Mouse (Mus musculus) heart, embryonic 16.5 days (tissue): ENCODE measurements around the gene Pmis2. TPM values are rescaled to one million over a fixed set of nuclear protein-coding genes. Genes with fewer than 3 reads are reported as not detected.

ENCODE experiments used
- ATAC-seq: fragments of 200-750 bp; cut with Nextera tagmentation; replicated peaks from 2 replicates; pipeline ENCODE4 v1.8.0; 2017; ENCODE audit warnings: moderate number of reproducible peaks; ENCODE audit not compliant: insufficient read depth, low FRiP score; ENCODE audit errors: extremely low read depth
- H3K27ac ChIP-seq: fragments of 300-500 bp; sonication (generic); 2 replicates; pipeline ENCODE4 v1.5.1; 2014; ENCODE audit warnings: mild to moderate bottlenecking, low read length, control low read depth, moderate library complexity
- H3K27me3 ChIP-seq: fragments of 300-500 bp; sonication (generic); 2 replicates; pipeline ENCODE4 v1.6.1; 2014; ENCODE audit warnings: low read length, mixed read lengths; ENCODE audit not compliant: control insufficient read depth, insufficient read depth
- H3K36me3 ChIP-seq: fragments of 300-500 bp; sonication (generic); 2 replicates; pipeline ENCODE4 v1.6.1; 2014; ENCODE audit not compliant: control insufficient read depth, insufficient read depth
- H3K4me1 ChIP-seq: fragments of 300-500 bp; sonication (generic); 2 replicates; pipeline ENCODE4 v1.6.1; 2014; ENCODE audit warnings: low read length, mixed read lengths; ENCODE audit not compliant: control insufficient read depth, insufficient read depth
- H3K4me2 ChIP-seq: fragments of 300-500 bp; sonication (generic); 2 replicates; pipeline ENCODE4 v1.6.1; 2014; ENCODE audit warnings: low read depth, mild to moderate bottlenecking, control low read depth, low read length
- H3K4me3 ChIP-seq: fragments of 300-500 bp; sonication (generic); 2 replicates; pipeline ENCODE4 v1.5.1; 2014; ENCODE audit warnings: mild to moderate bottlenecking, control low read depth, low read length
- H3K9ac ChIP-seq: fragments of 300-500 bp; sonication (generic); 2 replicates; pipeline ENCODE4 v1.6.1; 2014; ENCODE audit warnings: low read length, control low read depth
- H3K9me3 ChIP-seq: fragments of 300-500 bp; sonication (generic); replicated peaks from 2 replicates; pipeline ENCODE4 v1.6.1; 2016; ENCODE audit warnings: low read length; ENCODE audit not compliant: control insufficient read depth
- WGBS: fragments of 180-500 bp; shearing (Covaris S2); extraction: QIAGEN DNeasy Blood & Tissue Kit; methylation state at CpG from one replicate; pipeline ENCODE4 v1.1.7; 2014; 5-methylcytosine and 5-hydroxymethylcytosine counted together
- polyA plus RNA-seq: library from polyadenylated mRNA; unstranded; fragments of >200 nt; fragmentation: Nextera tagmentation; extraction: Ambion mirVana; gene quantifications from 2 replicates; pipeline ENCODE4 v1.2.1, GENCODE M21; 2015

The Pmis2 gene
- polyA plus RNA-seq, 1 experiment from 2014 or later = not detected

DNA sequence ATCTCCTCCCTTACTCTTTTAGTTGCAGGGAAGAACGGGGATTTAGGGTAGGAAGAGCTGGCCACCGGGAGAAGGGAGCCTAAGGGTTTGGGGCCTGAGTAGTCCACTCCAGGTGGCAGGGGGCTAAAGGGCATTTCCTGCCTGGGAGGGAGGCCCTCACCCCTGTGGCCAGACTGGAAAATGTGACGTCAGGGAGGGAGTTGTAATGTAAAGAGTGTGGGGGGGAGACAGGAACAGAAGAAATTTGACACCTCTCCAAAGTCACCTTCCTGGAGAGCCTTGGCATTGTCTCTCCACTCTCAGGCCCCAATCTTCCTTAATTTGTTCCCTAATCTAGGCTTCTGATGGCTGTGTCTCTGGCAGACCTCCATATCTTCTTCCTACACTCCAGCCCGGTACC lies 32.3 kb downstream of the Pmis2 start:
- H3K27ac ChIP-seq = no peak overlapping the region
- ATAC-seq = no peak
- WGBS = 13% methylated on average over 4 of the region's 4 CpGs

DNA sequence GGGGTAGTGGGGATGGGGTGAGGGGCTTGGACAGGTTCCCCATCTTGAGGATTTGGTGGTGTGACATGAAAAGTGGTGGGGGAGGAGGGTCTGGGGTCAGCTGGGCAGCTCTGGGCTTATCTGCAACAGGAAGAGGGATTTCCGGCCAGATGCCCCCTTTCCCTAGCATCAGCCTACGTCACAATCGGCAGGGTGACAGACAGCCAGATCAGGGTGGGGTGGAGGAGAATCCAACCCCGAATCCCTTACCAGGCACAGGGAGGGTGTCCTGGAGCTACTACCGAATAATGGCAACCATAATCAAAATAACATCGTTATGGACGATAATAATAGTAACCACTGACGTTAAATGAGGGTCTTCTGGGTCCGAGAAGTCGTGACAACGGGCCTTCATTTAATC lies 35.0 kb downstream of the Pmis2 start:
- Histone ChIP-seq H3K27ac (no peak overlapping the region), H3K9ac (no peak overlapping the region), H3K9me3 (no peaks in the 10 kb centered on the region), H3K4me2 (no peak overlapping the region; the same call in 1 of the 2 replicates), H3K36me3 (peaks cover 12% of the 10 kb centered on the region), H3K4me3 (no peak overlapping the region), H3K27me3 (peaks cover 43% of the 10 kb centered on the region), H3K4me1 (peaks cover 6% of the 10 kb centered on the region; the same call in 1 of the 2 replicates)
- no peak for ATAC-seq
- 20% methylated on average over 11 of the region's 11 CpGs for WGBS

More for the DNA sequence above, 32.3 kb downstream of the Pmis2 start:
- Histone ChIP-seq H3K9me3 (no peaks in the 10 kb centered on the region), H3K36me3 (peaks cover 31% of the 10 kb centered on the region), H3K9ac (no peak overlapping the region), H3K4me3 (no peak overlapping the region), H3K4me2 (no peak overlapping the region), H3K27me3 (peaks cover 21% of the 10 kb centered on the region), H3K4me1 (peaks cover 6% of the 10 kb centered on the region; the same call in 1 of the 2 replicates)

DNA sequence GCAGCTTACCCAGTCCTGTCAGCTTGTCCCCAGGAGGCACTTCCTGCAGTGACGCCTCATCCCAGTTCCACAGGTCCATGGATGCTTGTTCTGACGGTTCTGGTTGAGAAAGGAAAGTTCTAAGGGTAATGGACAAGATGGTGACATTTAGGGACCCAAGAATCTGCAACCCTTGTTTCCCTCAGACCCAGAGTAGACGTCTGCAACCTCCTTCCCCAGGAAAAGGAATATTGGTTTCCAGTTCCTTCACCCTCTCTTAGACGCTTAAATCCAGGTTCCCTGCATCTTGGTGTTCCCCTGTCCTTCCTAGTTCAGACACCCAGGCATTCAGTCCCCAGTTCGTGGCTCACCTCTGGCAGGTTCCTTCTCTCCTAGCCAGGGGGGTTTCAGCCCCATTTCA lies 35.7 kb downstream of the Pmis2 start, which contains the start of gene Etv2:
Gene Etv2 (minus strand): TSS at position 101 of the 400 bp plus-strand sequence.
- H3K36me3 ChIP-seq = peaks cover 7% of the 10 kb centered on the region
- peak within 1 kb of the TSS; percentile 5; the same call in 1 of the 2 replicates for H3K4me2 ChIP-seq
- WGBS = 5% methylated on average over 5 of the region's 5 CpGs
- no peak within 1 kb of the TSS; the same call in 1 of the 2 replicates for H3K4me3 ChIP-seq
- H3K4me1 ChIP-seq = peaks cover 6% of the 10 kb centered on the region; the same call in 1 of the 2 replicates
- H3K9me3 ChIP-seq = no peaks in the 10 kb centered on the region
- peaks cover 45% of the 10 kb centered on the region for H3K27me3 ChIP-seq
- no peak for ATAC-seq
- no peak within 1 kb of the TSS for H3K27ac ChIP-seq
- H3K9ac ChIP-seq = no peak within 1 kb of the TSS

DNA sequence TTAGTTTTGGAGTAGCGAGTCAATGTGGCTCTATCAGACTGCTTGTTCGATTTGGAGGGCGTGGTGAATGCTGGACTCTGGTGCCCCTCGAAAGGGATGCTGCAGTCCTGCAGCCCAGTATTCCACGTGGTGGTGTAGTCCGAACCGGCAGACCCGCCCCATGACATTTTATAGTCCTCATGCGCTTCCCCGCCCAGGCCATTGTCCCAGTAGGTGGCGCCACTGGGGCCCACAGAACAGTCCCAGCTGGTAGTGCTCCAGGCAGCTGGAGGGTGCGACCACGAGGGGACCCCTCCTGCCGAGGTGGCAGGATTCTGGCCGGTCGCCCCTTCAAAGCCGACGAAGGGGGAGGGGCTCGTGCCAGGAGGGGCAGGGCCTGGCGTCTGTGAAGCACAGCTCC lies 36.8 kb downstream of the Pmis2 start:
- H3K27me3 ChIP-seq = peaks cover 47% of the 10 kb centered on the region
- ATAC-seq = peak; percentile 37; the same call in 1 of the 2 replicates

DNA sequence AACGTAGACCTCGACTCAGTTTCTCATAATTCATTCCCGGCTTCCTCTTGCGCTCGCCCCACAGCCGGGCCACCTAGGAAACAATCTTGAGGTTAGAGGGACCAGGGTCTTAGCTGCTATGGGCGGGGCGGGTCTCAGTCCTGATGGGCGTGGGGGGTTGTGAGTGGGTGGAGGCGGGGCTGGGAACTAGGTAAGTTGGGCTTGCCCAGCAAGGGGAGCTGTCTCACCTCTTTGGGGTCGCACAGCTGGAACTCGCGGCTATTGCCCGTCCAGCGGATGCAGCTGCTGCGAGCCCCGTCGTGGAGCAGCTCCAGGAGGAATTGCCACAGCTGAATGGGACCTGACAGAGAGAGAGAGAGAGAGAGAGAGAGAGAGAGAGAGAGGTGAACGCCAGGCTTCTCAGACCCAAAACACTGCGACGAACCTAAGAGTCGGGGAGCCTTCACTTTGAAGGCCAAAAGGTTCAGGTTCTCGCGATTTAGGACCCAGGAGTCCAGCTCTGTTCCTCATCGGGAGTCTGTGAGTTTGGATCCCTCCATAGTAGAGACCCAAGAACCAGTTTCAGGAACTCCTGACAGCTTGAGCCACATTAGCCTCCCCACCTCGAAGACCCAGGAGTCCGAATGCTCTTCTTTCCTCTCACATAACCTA lies 37.5 kb downstream of the Pmis2 start:
- 8% methylated on average over 27 of the region's 27 CpGs for WGBS
- Histone ChIP-seq H3K9ac (no peak overlapping the region), H3K9me3 (no peaks in the 10 kb centered on the region), H3K4me3 (peak overlapping the region; percentile 1; the same call in 1 of the 2 replicates), H3K4me2 (no peak overlapping the region), H3K27me3 (peaks cover 47% of the 10 kb centered on the region), H3K27ac (no peak overlapping the region), H3K36me3 (no peaks in the 10 kb centered on the region), H3K4me1 (no peaks in the 10 kb centered on the region; the same call in 1 of the 2 replicates)
- no peak for ATAC-seq

More for the DNA sequence above, 36.8 kb downstream of the Pmis2 start:
- no peak overlapping the region for H3K9ac ChIP-seq
- H3K4me1 ChIP-seq = peaks cover 5% of the 10 kb centered on the region; the same call in 1 of the 2 replicates
- H3K4me2 ChIP-seq = 0 out of 2 replicates have a peak overlapping the region, but pooled peaks have one; percentile 5
- no peak overlapping the region; the same call in 1 of the 2 replicates for H3K4me3 ChIP-seq
- H3K9me3 ChIP-seq = no peaks in the 10 kb centered on the region
- WGBS = 2% methylated on average over 20 of the region's 20 CpGs
- no peaks in the 10 kb centered on the region for H3K36me3 ChIP-seq
- H3K27ac ChIP-seq = no peak overlapping the region

DNA sequence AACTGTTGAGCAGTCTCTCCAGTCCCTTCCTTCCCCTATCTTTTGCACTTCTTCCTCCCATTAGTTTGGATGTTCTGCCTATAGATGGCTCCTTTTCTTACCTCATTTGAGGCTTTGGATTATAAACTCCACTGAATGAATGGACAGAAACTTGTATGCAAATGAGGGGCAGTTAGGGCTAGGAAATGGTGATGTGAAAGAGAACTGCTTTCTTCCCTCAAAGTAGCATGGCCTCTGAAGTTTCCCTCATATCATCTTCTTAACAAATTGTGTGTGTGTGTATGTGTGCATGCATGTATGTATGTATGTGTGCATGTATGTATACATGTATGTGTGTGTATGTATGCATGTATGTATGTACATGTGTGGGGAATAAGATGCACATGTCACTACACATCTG lies 42.4 kb downstream of the Pmis2 start:
- H3K4me1 ChIP-seq = peaks cover 11% of the 10 kb centered on the region
- no peak overlapping the region for H3K4me3 ChIP-seq
- no peaks in the 10 kb centered on the region for H3K9me3 ChIP-seq
- ATAC-seq = no peak
- H3K27ac ChIP-seq = no peak overlapping the region
- H3K36me3 ChIP-seq = peaks cover 4% of the 10 kb centered on the region
- no peak overlapping the region for H3K9ac ChIP-seq
- no peak overlapping the region for H3K4me2 ChIP-seq
- peaks cover 27% of the 10 kb centered on the region for H3K27me3 ChIP-seq

DNA sequence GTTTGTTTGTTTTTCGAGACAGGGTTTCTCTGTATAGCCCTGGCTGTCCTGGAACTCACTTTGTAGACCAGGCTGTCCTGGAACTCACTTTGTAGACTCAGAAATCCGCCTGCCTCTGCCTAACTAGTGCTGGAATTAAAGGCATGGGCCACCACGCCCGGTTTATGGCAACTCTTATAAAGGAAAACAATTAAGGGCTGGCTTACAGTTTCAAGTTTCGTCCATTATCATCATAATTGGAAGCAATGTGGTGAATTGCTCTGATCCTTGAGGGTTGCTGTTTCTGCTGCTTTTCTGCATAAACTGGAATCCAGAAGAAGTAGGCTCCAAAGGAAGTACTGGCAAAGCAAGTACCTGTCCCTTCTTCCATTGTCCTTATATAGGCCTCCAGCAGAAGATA lies 44.8 kb downstream of the Pmis2 start:
- WGBS = 77% methylated on average over 5 of the region's 5 CpGs
- peaks cover 15% of the 10 kb centered on the region for H3K4me1 ChIP-seq
- H3K4me2 ChIP-seq = no peak overlapping the region

DNA sequence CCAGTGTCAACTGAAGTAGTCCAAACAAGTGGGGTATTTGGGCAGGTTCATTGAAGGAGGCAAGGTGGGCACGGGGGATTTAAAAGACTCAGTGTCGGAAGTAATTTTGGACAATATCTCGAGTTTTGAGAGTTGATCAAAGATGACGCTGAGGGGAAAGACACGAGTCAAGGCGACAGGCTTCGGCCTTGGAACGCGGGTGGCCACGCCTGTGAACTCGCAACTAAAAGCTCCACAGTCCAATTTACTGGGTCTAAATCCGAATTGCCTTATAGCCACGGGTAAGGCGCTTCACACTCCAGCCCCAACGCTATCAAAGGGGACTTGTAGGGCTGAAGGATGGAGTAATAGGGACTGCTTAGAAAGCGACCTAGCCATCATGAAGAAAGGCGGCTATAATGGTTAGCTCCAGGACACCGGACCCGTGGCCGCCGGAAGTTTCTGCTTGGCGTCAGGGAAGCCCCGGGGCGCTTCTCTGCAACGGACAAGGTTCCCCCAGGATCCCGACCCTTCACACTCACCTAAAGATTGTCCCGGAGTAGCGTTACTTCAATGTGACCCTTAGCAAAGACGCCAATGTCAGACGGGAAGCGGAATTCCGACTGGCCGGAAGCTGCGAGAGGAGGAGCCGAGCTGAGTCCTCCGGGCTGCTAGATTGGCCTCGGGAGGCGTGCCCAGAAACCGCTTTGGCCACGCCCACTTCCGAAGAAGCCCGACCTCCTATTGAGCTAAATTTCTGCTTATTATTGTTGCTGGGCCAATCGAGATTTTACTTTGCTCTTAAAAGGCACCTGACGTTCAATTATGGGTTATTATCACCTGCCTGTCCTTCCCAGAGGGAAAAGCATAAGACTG lies 45.6 kb downstream of the Pmis2 start, which contains the start of gene Cox6b1:
Gene Cox6b1 (minus strand): TSS at position 622 of the 855 bp plus-strand sequence.
- peak; percentile 88 for ATAC-seq
- 1% methylated on average over 44 of the region's 44 CpGs for WGBS

More for the DNA sequence above, 44.8 kb downstream of the Pmis2 start:
- H3K4me3 ChIP-seq = no peak overlapping the region
- H3K27me3 ChIP-seq = peaks cover 6% of the 10 kb centered on the region
- H3K27ac ChIP-seq = no peak overlapping the region
- no peak overlapping the region for H3K9ac ChIP-seq
- H3K36me3 ChIP-seq = peaks cover 27% of the 10 kb centered on the region
- H3K9me3 ChIP-seq = no peaks in the 10 kb centered on the region
- no peak for ATAC-seq

More for the DNA sequence above, 45.6 kb downstream of the Pmis2 start, which contains the start of gene Cox6b1:
- H3K4me1 ChIP-seq = peaks cover 15% of the 10 kb centered on the region
- peak within 1 kb of the TSS; percentile 95 for H3K9ac ChIP-seq
- peak within 1 kb of the TSS; percentile 94 for H3K4me3 ChIP-seq
- peaks cover 31% of the 10 kb centered on the region for H3K36me3 ChIP-seq
- H3K27me3 ChIP-seq = 0 out of 2 replicates have a peak, but pooled peaks cover 3% of the 10 kb centered on the region
- peak within 1 kb of the TSS; percentile 90 for H3K27ac ChIP-seq
- peak within 1 kb of the TSS; percentile 97 for H3K4me2 ChIP-seq
- H3K9me3 ChIP-seq = no peaks in the 10 kb centered on the region
